Mouse (Mus musculus) stomach, embryonic 15.5 days (tissue): ENCODE measurements at regions not wholly inside any gene's neighbourhood (a gene's known extent, or its start where the extent isn't known, plus 50 kb on each side); places are given as distances from the start of the nearest gene placed in this dataset.
"Not testable (repeated sequence)": the region's sequence is repeated elsewhere in the genome, so short reads cannot be mapped to it uniquely, and the experiment has no call there.

Experiments
- ATAC-seq: fragments of 200-750 bp; cut with Nextera tagmentation; 2 replicates; pipeline ENCODE4 v1.8.0; 2017; ENCODE audit warnings: low read depth, moderate number of reproducible peaks, moderate TSS enrichment; ENCODE audit not compliant: insufficient read depth, low FRiP score
- H3K27ac ChIP-seq: fragments of 300-500 bp; sonication (generic); 2 replicates; pipeline ENCODE4 v1.5.1; 2015; ENCODE audit warnings: mild to moderate bottlenecking, inconsistent platforms
- H3K27me3 ChIP-seq: fragments of 300-500 bp; sonication (generic); replicated peaks from 2 replicates; pipeline ENCODE4 v1.6.1; 2015; ENCODE audit warnings: inconsistent platforms
- H3K36me3 ChIP-seq: fragments of 300-500 bp; sonication (generic); 2 replicates; pipeline ENCODE4 v1.6.1; 2015; ENCODE audit warnings: inconsistent platforms
- H3K4me1 ChIP-seq: fragments of 300-500 bp; sonication (generic); 2 replicates; pipeline ENCODE4 v1.6.1; 2015; ENCODE audit warnings: inconsistent platforms
- H3K4me2 ChIP-seq: fragments of 300-500 bp; sonication (generic); 2 replicates; pipeline ENCODE4 v1.6.1; 2015; ENCODE audit warnings: mild to moderate bottlenecking, inconsistent platforms
- H3K4me3 ChIP-seq: fragments of 300-500 bp; sonication (generic); replicated peaks from 2 replicates; pipeline ENCODE4 v1.5.1; 2015; ENCODE audit warnings: inconsistent platforms
- H3K9ac ChIP-seq: fragments of 300-500 bp; sonication (generic); 2 replicates; pipeline ENCODE4 v1.6.1; 2015; ENCODE audit warnings: inconsistent platforms
- H3K9me3 ChIP-seq: fragments of 300-500 bp; sonication (generic); 2 replicates; pipeline ENCODE4 v1.6.1; 2016; ENCODE audit warnings: inconsistent platforms
- WGBS: fragments of 180-500 bp; shearing (Covaris S2); methylation state at CpG from one replicate; pipeline ENCODE4 v1.1.7; 2015; 5-methylcytosine and 5-hydroxymethylcytosine counted together

DNA sequence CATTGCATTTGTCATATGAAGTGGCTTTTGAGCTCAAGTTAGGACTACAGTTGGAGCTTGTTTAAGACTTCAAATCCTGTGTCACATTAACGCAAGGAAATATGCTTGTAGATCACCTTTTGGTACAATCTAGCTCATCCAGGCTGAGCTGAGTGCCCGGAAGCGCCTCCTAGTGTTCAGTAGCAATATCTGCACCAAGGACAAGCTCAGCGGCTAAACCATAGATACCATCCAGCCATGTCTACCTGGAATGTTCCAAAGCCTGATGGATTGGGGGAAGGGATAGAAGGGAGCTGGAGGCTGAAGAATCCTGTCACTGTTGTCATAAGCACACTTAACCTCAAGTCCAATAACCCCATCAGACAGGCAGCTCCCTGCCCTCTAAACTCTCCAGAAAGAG, 128.4 kb downstream of the Srek1 start:
- no peak overlapping the region for H3K27ac ChIP-seq
- H3K9me3 ChIP-seq: no peaks in the 10 kb centered on the region
- no peak overlapping the region for H3K4me2 ChIP-seq
- no peaks in the 10 kb centered on the region for H3K4me1 ChIP-seq
- H3K4me3 ChIP-seq: no peak overlapping the region
- no peaks in the 10 kb centered on the region for H3K36me3 ChIP-seq
- no peaks in the 10 kb centered on the region for H3K27me3 ChIP-seq
- 26% methylated on average over 4 of the region's 4 CpGs for WGBS
- ATAC-seq: no peak
- H3K9ac ChIP-seq: no peak overlapping the region

DNA sequence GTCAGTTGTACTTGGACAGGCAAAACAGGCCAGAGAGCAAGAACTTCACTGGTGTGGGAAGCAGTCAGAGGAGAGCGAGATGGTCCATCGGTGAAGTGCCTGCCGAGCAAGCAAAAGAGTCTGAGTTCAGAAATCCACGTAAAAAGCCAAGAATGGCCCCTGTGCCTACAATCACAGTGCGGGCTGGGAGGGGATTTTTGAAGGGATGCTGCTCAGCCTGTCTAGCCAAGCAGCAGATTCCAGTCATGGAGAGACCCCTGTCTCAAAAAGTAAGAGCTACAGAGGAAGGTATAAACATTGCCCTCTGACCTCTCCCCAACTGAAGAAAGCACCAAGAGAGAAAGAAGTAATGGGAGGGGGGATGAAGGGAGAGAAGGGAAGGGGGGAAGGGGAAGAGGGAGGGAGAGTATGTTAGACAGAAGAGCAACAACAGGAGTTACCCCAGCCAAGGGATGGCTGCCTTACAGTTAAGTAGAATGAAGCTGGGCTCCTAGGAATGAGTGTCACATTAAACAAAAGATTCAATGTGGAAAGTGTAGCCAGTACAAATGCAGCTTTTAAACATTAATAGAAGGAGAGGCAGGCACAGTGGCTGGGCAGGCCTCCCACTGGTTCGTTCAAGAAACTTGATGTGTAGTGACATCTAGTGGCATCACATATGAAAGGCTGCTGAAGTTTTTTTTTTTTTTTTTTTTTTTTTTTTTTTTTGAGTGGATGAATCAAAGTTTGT, 130.2 kb downstream of the Srek1 start:
- Histone ChIP-seq H3K27ac (no peak overlapping the region), H3K4me3 (no peak overlapping the region), H3K36me3 (no peaks in the 10 kb centered on the region), H3K4me1 (no peaks in the 10 kb centered on the region), H3K27me3 (no peaks in the 10 kb centered on the region), H3K9ac (no peak overlapping the region), H3K9me3 (no peaks in the 10 kb centered on the region), H3K4me2 (no peak overlapping the region)
- WGBS: 60% methylated on average over 6 of the region's 6 CpGs
- ATAC-seq: peak; percentile 53; the same call in 1 of the 2 replicates

DNA sequence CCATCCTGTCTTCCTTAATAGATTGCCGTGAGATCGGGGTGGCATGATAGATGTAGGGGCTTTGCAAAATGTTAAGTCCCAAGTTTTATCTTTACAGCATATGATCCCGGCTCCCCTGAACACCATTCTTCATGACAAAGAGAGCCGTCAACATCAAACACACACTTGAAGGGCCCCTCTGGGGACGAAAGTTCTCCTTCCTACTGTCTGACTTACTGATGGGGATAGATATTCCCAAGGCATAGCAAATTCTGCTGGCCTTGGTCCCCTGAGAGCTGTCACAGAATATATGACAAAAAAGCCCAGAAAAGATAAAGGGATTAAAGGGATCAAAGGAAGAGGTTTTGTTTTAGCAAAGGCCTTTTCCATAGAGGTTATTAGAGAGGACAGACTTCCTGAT, 130.9 kb downstream of the Srek1 start:
- no peaks in the 10 kb centered on the region for H3K9me3 ChIP-seq
- H3K4me3 ChIP-seq: no peak overlapping the region
- no peak overlapping the region for H3K9ac ChIP-seq
- no peaks in the 10 kb centered on the region for H3K36me3 ChIP-seq
- no peak overlapping the region for H3K27ac ChIP-seq
- ATAC-seq: no peak
- H3K4me1 ChIP-seq: no peaks in the 10 kb centered on the region
- H3K27me3 ChIP-seq: no peaks in the 10 kb centered on the region
- WGBS: 58% methylated on average over 5 of the region's 5 CpGs
- H3K4me2 ChIP-seq: no peak overlapping the region

DNA sequence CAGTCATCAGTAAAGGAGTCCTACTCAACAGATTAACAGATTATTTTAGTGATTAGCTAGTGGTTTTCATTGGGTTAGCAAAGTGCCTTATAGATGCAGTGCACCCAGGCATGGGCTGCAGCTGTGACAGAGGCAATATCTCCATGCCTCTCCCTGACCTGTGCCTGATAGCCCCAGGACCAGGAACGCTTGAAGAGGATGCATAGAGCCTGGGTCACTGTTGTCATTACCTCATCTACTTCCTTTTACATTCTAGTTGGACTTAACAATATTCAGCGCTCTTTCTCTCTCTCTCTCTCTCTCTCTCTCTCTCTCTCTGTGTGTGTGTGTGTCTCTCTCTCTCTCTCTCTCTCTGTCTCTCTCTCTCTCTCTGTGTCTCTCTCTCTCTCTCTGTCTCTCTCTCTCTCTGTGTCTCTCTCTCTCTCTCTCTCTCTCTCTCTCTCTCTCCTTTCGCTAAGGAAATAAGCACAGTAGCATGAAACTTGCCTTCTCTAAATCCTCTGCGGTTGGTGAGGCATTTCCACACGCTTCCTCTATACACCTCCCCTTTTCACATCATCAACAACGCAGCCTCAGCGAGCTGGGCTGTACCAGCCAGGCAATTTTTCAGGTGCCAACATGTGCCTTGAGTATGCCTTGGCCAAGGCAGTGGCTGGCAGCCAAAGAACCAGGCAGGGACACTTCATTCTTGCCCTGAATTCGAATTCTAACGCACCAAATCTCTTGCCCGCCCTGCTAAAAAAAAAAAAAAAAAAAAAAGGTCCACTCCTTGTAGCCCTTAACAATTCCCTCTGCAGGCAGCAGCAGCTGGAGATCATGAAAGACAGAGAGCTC, 131.6 kb downstream of the Srek1 start:
- Histone ChIP-seq H3K36me3 (no peaks in the 10 kb centered on the region), H3K4me1 (no peaks in the 10 kb centered on the region), H3K9ac (no peak overlapping the region), H3K4me2 (no peak overlapping the region), H3K27me3 (no peaks in the 10 kb centered on the region), H3K4me3 (no peak overlapping the region), H3K27ac (no peak overlapping the region), H3K9me3 (no peaks in the 10 kb centered on the region)
- 72% methylated on average over 10 of the region's 10 CpGs for WGBS
- ATAC-seq: no peak

DNA sequence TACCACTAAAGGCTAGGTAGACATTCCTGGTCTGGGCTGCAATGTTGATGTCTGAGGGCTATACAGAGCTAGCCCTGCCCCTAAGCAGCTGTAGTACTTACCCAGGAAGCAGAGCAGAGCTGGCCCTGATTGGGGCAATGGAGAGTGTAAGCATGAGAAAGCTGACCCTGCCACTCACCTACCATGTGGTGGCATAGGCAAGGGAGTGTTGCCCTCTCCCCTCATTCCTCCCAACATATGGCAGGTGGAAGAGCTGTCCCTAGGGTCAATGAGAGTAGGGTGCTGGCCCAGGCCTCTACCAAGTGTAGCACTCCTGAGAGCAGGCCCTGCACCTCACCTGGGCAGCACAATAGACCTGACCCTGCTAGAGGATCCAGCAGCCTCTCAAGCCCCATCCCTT, 136.4 kb downstream of the Srek1 start:
- Histone ChIP-seq H3K9ac (no peak overlapping the region), H3K9me3 (no peaks in the 10 kb centered on the region), H3K27me3 (no peaks in the 10 kb centered on the region), H3K4me3 (no peak overlapping the region), H3K4me2 (no peak overlapping the region), H3K27ac (no peak overlapping the region), H3K4me1 (no peaks in the 10 kb centered on the region), H3K36me3 (no peaks in the 10 kb centered on the region)
- no peak for ATAC-seq

DNA sequence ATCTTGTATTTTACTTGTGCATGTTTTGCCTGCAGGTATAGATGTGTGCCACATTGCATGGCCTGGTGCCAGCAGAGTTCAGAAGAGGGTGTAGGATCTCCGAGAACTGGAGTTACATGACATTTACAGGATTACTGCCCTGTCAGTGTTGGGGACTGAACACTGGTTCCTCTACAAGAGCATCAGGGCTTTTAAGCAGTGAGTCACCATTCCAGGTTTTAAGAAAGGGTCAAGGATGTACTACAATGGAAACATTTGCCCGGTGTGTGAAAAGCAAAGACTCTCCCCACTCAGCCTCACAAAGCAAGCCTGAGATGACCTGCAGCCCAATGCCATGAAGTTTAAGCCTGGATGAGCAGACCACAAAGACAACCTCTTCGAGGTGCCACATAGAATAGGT, 137.0 kb downstream of the Srek1 start:
- no peaks in the 10 kb centered on the region for H3K27me3 ChIP-seq
- no peaks in the 10 kb centered on the region for H3K36me3 ChIP-seq
- no peak overlapping the region for H3K4me2 ChIP-seq
- H3K9ac ChIP-seq: no peak overlapping the region
- WGBS: 80% methylated on average over 3 of the region's 3 CpGs
- no peak for ATAC-seq
- H3K27ac ChIP-seq: no peak overlapping the region
- no peaks in the 10 kb centered on the region for H3K9me3 ChIP-seq
- no peaks in the 10 kb centered on the region for H3K4me1 ChIP-seq
- H3K4me3 ChIP-seq: no peak overlapping the region

DNA sequence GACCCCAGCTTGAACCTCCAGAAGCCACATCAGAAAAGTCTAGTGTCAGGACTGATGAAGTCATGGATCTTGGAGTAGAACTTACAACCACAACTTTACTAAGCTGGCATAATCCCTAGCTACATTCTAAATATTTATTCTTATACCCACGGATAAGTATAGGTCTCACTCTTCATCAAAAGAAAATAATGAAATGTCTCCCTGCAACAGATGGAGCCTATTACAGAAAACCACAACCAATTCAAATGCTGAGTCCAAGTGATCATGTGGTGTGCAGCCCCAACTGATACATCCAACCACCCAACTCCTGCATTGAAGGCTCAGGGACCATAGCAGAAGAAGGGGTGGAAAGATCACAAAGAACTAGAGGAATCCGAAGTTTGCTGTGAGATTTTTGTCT, 137.8 kb downstream of the Srek1 start:
- H3K4me3 ChIP-seq: no peak overlapping the region
- no peak for ATAC-seq
- no peaks in the 10 kb centered on the region for H3K27me3 ChIP-seq
- no peak overlapping the region for H3K4me2 ChIP-seq
- no peaks in the 10 kb centered on the region for H3K36me3 ChIP-seq
- no peaks in the 10 kb centered on the region for H3K4me1 ChIP-seq
- no peak overlapping the region for H3K27ac ChIP-seq
- 66% methylated on average over 2 of the region's 2 CpGs for WGBS
- H3K9me3 ChIP-seq: no peaks in the 10 kb centered on the region
- no peak overlapping the region for H3K9ac ChIP-seq

DNA sequence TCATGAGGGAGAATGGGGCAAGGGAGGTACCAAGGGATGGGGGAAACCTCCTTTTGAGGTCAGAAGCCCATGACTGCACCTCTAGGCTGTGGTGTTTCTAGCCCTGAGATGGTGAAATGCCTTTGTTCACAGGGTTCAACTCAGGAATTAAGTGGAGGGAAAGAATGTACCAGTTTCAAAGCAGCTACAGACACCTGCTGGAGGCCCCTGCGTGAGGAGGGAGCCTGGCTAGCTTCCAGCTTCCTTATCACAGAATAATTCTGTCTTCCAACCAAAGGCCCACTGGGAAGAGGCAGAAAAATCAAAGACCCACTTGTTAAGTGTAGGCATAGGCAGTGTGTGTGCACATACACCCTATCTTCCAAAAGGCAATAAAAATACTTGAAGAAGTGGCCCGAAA, 150.6 kb downstream of the Srek1 start:
- 63% methylated on average over 2 of the region's 2 CpGs for WGBS

DNA sequence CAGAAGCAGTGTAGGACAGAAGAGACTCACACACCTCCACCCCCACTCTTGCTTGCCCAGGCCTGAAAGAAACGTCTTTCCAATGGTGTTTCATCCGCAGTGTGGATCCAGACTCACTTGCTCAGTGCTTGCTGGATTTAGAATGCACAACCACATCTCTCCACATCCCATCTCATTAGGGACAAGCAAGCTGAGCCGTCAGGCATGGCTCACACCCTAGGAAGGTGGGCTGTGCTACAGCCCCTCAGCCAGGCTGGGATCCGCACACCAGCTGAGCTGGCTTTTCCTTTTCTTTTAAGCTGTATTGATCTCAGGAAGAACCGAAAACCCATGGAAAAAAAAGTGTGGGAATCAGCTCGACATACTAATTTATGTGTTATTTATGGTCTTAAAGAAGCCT, 151.1 kb downstream of the Srek1 start:
- Histone ChIP-seq H3K9me3 (no peaks in the 10 kb centered on the region), H3K4me1 (no peaks in the 10 kb centered on the region), H3K27ac (no peak overlapping the region), H3K27me3 (no peaks in the 10 kb centered on the region), H3K36me3 (no peaks in the 10 kb centered on the region), H3K4me2 (no peak overlapping the region), H3K9ac (no peak overlapping the region), H3K4me3 (no peak overlapping the region)
- WGBS: 67% methylated on average over 6 of the region's 6 CpGs
- ATAC-seq: no peak

More for the DNA sequence above, 150.6 kb downstream of the Srek1 start:
- no peak overlapping the region for H3K27ac ChIP-seq
- H3K4me2 ChIP-seq: no peak overlapping the region
- ATAC-seq: no peak
- H3K9ac ChIP-seq: no peak overlapping the region
- no peaks in the 10 kb centered on the region for H3K9me3 ChIP-seq
- H3K27me3 ChIP-seq: no peaks in the 10 kb centered on the region
- no peak overlapping the region for H3K4me3 ChIP-seq
- H3K36me3 ChIP-seq: no peaks in the 10 kb centered on the region
- no peaks in the 10 kb centered on the region for H3K4me1 ChIP-seq

DNA sequence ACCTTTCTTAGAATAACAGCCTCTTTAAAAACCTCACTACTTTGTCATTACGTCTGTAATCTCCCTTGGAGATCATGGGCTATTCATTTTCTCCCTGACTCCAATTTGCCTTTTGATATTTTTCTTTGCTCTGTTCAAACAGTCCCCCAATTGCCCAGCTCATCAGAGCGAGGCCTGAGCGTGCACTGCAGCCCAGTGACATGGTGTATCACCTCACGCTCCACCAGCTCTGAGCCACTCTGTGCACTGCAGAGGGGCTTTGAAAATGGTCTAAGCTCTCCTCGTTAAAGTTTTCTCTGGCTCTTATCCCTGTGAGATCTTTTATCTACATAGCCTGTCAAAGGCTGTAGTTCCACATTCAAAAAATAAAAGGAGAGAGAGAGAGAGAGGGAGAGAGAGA, 152.1 kb downstream of the Srek1 start:
- no peaks in the 10 kb centered on the region for H3K27me3 ChIP-seq
- no peaks in the 10 kb centered on the region for H3K4me1 ChIP-seq
- no peak overlapping the region for H3K4me3 ChIP-seq
- H3K27ac ChIP-seq: no peak overlapping the region
- H3K9ac ChIP-seq: no peak overlapping the region
- H3K36me3 ChIP-seq: no peaks in the 10 kb centered on the region
- no peak for ATAC-seq
- no peak overlapping the region for H3K4me2 ChIP-seq
- WGBS: 31% methylated on average over 5 of the region's 5 CpGs
- no peaks in the 10 kb centered on the region for H3K9me3 ChIP-seq

DNA sequence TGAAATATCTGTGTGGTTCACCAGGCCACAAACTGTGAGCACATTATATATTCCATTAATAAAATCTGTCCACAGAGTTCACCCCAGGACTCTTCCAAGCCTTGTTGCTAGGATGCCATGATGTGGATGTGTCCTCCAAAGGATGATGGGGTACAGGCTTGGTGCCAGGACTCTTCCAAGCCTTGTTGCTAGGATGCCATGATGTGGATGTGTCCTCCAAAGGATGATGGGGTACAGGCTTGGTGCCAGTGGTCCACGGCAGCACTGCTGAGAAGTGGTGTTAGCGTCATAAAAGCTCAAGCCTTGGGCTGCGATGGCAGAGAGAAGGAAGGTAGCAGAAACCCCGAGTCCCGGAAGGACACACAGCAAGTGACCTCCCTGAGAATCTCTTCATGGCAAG, 153.4 kb downstream of the Srek1 start:
- not testable (repeated sequence) for H3K36me3 ChIP-seq, H3K4me3 ChIP-seq, H3K27me3 ChIP-seq, H3K9me3 ChIP-seq, H3K4me1 ChIP-seq, ATAC-seq, H3K9ac ChIP-seq, H3K27ac ChIP-seq, H3K4me2 ChIP-seq
- WGBS: 85% methylated on average over 5 of the region's 5 CpGs

DNA sequence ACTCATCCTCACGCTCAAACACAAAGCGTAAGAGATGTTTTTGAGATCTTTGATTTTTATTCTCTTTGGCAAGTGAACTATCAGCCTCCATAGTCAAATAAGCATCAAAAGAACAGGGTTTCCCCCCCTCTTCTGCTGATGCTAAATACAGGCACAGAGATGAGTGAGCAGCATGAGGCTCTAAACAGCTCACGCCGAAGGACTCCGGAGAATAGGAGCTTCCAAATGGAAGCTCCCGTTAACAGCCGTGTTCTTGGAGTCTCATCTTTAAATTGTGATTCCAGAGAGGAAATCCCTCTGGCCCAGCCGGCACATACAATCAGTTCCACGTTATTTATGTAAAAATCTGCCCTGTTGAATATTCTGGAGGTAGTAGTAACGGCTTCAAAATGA, 161.1 kb downstream of the Srek1 start:
- Histone ChIP-seq H3K9ac (no peak overlapping the region), H3K4me2 (no peak overlapping the region), H3K4me1 (0 out of 2 replicates have a peak, but pooled peaks cover 2% of the 10 kb centered on the region), H3K27ac (no peak overlapping the region), H3K27me3 (no peaks in the 10 kb centered on the region), H3K36me3 (no peaks in the 10 kb centered on the region), H3K4me3 (no peak overlapping the region), H3K9me3 (no peaks in the 10 kb centered on the region)
- 71% methylated on average over 10 of the region's 10 CpGs for WGBS
- ATAC-seq: no peak
